Mouse (Mus musculus): ENCODE measurements around the gene Olfr134. TPM values are rescaled to one million over a fixed set of nuclear protein-coding genes. Genes with fewer than 3 reads are reported as not detected.
"Not testable (repeated sequence)": the region's sequence is repeated elsewhere in the genome, so short reads cannot be mapped to it uniquely, and the experiment has no call there.

Olfr134 gene
- polyA plus RNA-seq (2012; rRNA removed): not detected in 2 replicates
- not detected in 2 replicates for polyA plus RNA-seq (2014; fragmentation: Nextera tagmentation; extraction: Ambion mirVana)

DNA sequence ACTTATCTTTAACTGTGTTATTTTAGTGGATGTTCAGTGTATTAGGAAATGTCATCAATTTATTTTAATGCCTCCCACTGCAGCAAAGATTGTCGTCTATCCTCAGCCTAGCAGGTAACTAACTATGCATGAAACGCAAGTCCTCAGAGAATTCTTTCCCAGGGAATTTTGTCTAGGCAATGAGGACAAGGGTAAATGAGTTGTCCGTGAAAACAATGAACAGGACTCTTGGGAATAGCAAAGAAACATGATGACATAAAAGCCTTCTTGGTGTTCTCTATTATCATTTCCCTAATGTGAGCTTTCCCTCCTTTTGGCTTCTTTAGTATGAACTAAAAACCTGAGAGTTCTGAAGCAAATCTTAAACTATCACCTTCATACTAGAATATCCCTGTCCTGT lies at the start of gene Olfr134:
Gene Olfr134 (plus strand): TSS at position 301 of the 400 bp plus-strand sequence.
- ATAC-seq (ENCODE audit: low FRiP score, low read depth): no peak
- 77% methylated on average over 3 of the region's 3 CpGs for WGBS
- no peak for DNase-seq (ENCODE audit: low spot score)

DNA sequence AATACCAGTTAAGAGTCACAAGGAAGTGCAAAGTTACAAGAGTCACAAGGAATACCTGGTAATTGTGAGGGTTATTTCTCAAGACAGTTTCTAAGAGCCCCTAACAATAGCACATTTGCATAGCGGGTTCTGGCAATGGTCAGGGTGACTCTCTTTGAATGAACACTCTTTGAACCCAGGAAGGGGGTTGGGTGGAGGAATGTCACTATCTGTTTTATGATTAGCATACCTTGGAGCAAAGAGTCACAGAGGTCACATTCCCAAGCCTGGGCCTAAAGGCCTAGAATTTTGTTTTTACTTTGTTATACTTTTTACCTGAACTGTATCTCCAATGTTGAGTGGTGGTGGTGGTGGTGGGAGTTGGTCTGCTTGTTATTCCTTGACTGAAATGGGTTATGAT lies 47.0 kb upstream of the Olfr134 start:
- H3K4me2 ChIP-seq (replicated peaks; ENCODE audit: low read depth, low read length, severe bottlenecking); H3K27ac ChIP-seq (replicated peaks; ENCODE audit: low read depth, low read length); H3K27me3 ChIP-seq (ENCODE audit: control insufficient read depth, insufficient read depth, low read length); H3K36me3 ChIP-seq (ENCODE audit: control insufficient read depth, insufficient read depth, low read length); ATAC-seq (ENCODE audit: low FRiP score, low read depth); H3K4me3 ChIP-seq (replicated peaks; ENCODE audit: low read length); H3K4me1 ChIP-seq (ENCODE audit: control insufficient read depth, insufficient read depth, low read length); H3K9me3 ChIP-seq (ENCODE audit: control insufficient read depth, low read length); H3K9ac ChIP-seq (ENCODE audit: low read depth, low read length, severe bottlenecking); DNase-seq (ENCODE audit: low spot score): not testable (repeated sequence)
- WGBS: 63% methylated on average over 1 of the region's 1 CpGs

More for the DNA sequence above, at the start of gene Olfr134:
- Histone ChIP-seq H3K9ac (ENCODE audit: low read depth, low read length, severe bottlenecking) (no peak within 1 kb of the TSS), H3K27ac (replicated peaks; ENCODE audit: low read depth, low read length) (no peak within 1 kb of the TSS), H3K36me3 (ENCODE audit: control insufficient read depth, insufficient read depth, low read length) (no peaks in the 10 kb centered on the region), H3K4me2 (replicated peaks; ENCODE audit: low read depth, low read length, severe bottlenecking) (no peak within 1 kb of the TSS), H3K4me1 (ENCODE audit: control insufficient read depth, insufficient read depth, low read length) (no peaks in the 10 kb centered on the region), H3K4me3 (replicated peaks; ENCODE audit: low read length) (no peak within 1 kb of the TSS), H3K27me3 (ENCODE audit: control insufficient read depth, insufficient read depth, low read length) (no peaks in the 10 kb centered on the region), H3K9me3 (ENCODE audit: control insufficient read depth, low read length) (no peaks in the 10 kb centered on the region)
- TF ChIP-seq POLR2A (IDR thresholded peaks at IDR 0.05; ENCODE audit: borderline replicate concordance, extremely low read depth, insufficient read depth, insufficient read length): no peak

DNA sequence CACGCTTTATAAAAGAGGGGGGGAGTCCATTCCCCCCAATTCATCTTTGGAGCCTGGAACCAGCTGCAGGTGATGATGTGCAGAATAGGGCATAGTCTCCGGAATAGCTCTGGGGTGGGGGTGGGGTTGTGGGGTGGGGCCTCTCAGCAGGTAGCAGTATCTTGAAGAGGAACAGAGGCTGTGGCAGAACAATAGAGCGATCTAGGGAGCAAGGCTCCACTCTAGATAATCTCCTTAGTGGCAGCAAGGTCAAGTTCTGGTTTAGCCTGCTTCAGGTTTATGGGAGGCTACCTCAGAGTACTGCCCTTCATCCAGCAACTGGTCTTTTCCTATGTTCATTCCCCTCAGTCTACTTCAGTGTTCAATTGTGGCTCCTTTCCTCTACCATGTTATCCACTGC lies 45.8 kb upstream of the Olfr134 start:
- H3K27me3 ChIP-seq (ENCODE audit: control insufficient read depth, insufficient read depth, low read length); H3K36me3 ChIP-seq (ENCODE audit: control insufficient read depth, insufficient read depth, low read length); H3K4me1 ChIP-seq (ENCODE audit: control insufficient read depth, insufficient read depth, low read length); H3K27ac ChIP-seq (replicated peaks; ENCODE audit: low read depth, low read length); ATAC-seq (ENCODE audit: low FRiP score, low read depth); H3K9ac ChIP-seq (ENCODE audit: low read depth, low read length, severe bottlenecking); H3K4me2 ChIP-seq (replicated peaks; ENCODE audit: low read depth, low read length, severe bottlenecking); DNase-seq (ENCODE audit: low spot score); H3K9me3 ChIP-seq (ENCODE audit: control insufficient read depth, low read length); H3K4me3 ChIP-seq (replicated peaks; ENCODE audit: low read length): not testable (repeated sequence)
- WGBS: 67% methylated on average over 3 of the region's 3 CpGs

DNA sequence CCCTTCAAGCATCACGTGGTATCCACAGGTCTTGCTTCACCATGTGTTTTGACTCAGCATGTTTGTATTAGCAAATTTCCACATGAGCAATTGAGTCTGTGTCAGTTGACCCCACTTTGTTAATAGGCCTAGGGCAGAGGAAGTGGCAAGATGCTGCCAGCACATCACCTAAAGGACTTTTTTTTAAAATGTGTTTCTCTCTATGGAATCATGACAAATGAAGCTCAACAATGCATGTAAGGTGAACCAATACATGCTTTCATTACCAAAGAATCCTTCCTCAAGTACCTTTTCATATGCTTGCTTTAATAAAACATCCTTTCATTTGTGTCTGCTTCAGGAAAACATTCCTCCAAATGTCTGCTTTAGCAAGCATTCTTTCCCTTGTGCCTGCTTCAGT lies 36.8 kb upstream of the Olfr134 start, which contains the start of gene Olfr132:
Gene Olfr132 (minus strand): TSS at position 101 of the 400 bp plus-strand sequence.
- DNase-seq (ENCODE audit: low spot score) (no peak), ATAC-seq (ENCODE audit: low FRiP score, low read depth) (no peak)
- no peak within 1 kb of the TSS for H3K27ac ChIP-seq (replicated peaks; ENCODE audit: low read depth, low read length)
- no peak for TF ChIP-seq POLR2A (IDR thresholded peaks at IDR 0.05; ENCODE audit: borderline replicate concordance, extremely low read depth, insufficient read depth, insufficient read length)
- 82% methylated on average over 1 of the region's 1 CpGs for WGBS
- no peaks in the 10 kb centered on the region for H3K9me3 ChIP-seq (ENCODE audit: control insufficient read depth, low read length)
- H3K9ac ChIP-seq (ENCODE audit: low read depth, low read length, severe bottlenecking): no peak within 1 kb of the TSS
- no peaks in the 10 kb centered on the region for H3K4me1 ChIP-seq (ENCODE audit: control insufficient read depth, insufficient read depth, low read length)
- no peak within 1 kb of the TSS for H3K4me2 ChIP-seq (replicated peaks; ENCODE audit: low read depth, low read length, severe bottlenecking)
- H3K4me3 ChIP-seq (replicated peaks; ENCODE audit: low read length): no peak within 1 kb of the TSS
- no peaks in the 10 kb centered on the region for H3K27me3 ChIP-seq (ENCODE audit: control insufficient read depth, insufficient read depth, low read length)
- H3K36me3 ChIP-seq (ENCODE audit: control insufficient read depth, insufficient read depth, low read length): no peaks in the 10 kb centered on the region

DNA sequence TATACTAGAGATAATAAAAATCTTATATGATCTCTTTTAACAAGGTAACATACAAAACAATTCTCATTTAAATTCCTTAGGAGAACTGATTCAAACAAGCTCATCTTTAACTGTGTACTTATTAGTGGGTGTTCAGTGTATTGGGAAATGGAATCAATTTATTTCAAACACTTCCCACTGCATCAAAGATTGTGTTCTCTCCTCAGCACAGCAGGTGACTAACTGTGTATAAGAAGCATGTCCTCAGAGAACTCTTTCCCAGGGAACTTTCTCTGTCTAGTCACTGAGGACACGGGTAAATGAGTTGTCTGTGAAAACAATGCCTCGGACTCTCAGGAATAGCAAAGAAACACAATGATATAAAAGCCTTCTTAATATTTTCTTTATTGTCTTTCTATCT lies 26.2 kb upstream of the Olfr134 start, which contains the start of gene Olfr133:
Gene Olfr133 (plus strand): TSS at position 301 of the 400 bp plus-strand sequence.
- H3K4me2 ChIP-seq (replicated peaks; ENCODE audit: low read depth, low read length, severe bottlenecking): no peak within 1 kb of the TSS
- no peaks in the 10 kb centered on the region for H3K27me3 ChIP-seq (ENCODE audit: control insufficient read depth, insufficient read depth, low read length)
- H3K36me3 ChIP-seq (ENCODE audit: control insufficient read depth, insufficient read depth, low read length): no peaks in the 10 kb centered on the region
- no peaks in the 10 kb centered on the region for H3K4me1 ChIP-seq (ENCODE audit: control insufficient read depth, insufficient read depth, low read length)
- 78% methylated on average over 2 of the region's 2 CpGs for WGBS
- DNase-seq (ENCODE audit: low spot score) (no peak), ATAC-seq (ENCODE audit: low FRiP score, low read depth) (no peak)
- H3K27ac ChIP-seq (replicated peaks; ENCODE audit: low read depth, low read length): no peak within 1 kb of the TSS
- no peak for TF ChIP-seq POLR2A (IDR thresholded peaks at IDR 0.05; ENCODE audit: borderline replicate concordance, extremely low read depth, insufficient read depth, insufficient read length)
- no peak within 1 kb of the TSS for H3K9ac ChIP-seq (ENCODE audit: low read depth, low read length, severe bottlenecking)
- no peaks in the 10 kb centered on the region for H3K9me3 ChIP-seq (ENCODE audit: control insufficient read depth, low read length)
- H3K4me3 ChIP-seq (replicated peaks; ENCODE audit: low read length): no peak within 1 kb of the TSS

DNA sequence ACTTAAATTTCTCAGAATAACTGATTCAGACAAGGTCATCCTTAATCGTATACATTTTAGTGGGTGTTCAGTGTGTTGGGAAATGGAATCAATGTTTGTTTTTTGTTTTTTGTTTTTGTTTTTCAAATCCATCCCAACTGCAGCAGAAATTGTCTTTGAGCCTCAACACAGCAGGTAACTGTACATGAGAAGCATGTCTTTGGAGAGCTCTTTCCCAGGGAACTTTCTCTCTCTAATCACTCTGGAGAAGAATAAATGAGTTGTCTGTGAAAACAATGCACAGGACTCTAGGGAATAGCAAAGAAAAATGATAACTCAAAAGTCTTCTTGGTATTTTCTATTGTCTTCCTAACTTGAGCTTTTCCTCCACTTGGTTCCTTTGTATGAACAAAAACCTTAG lies 32.8 kb downstream of the Olfr134 start, which contains the start of gene Olfr135:
Gene Olfr135 (plus strand): TSS at position 301 of the 400 bp plus-strand sequence.
- H3K9me3 ChIP-seq (ENCODE audit: control insufficient read depth, low read length): no peaks in the 10 kb centered on the region
- ATAC-seq (ENCODE audit: low FRiP score, low read depth) (no peak), DNase-seq (ENCODE audit: low spot score) (no peak)
- no peak for TF ChIP-seq POLR2A (IDR thresholded peaks at IDR 0.05; ENCODE audit: borderline replicate concordance, extremely low read depth, insufficient read depth, insufficient read length)
- WGBS: 89% methylated on average over 1 of the region's 1 CpGs
- no peaks in the 10 kb centered on the region for H3K27me3 ChIP-seq (ENCODE audit: control insufficient read depth, insufficient read depth, low read length)
- H3K4me2 ChIP-seq (replicated peaks; ENCODE audit: low read depth, low read length, severe bottlenecking): no peak within 1 kb of the TSS
- H3K9ac ChIP-seq (ENCODE audit: low read depth, low read length, severe bottlenecking): no peak within 1 kb of the TSS
- no peaks in the 10 kb centered on the region for H3K36me3 ChIP-seq (ENCODE audit: control insufficient read depth, insufficient read depth, low read length)
- H3K27ac ChIP-seq (replicated peaks; ENCODE audit: low read depth, low read length): no peak within 1 kb of the TSS
- H3K4me3 ChIP-seq (replicated peaks; ENCODE audit: low read length): no peak within 1 kb of the TSS
- H3K4me1 ChIP-seq (ENCODE audit: control insufficient read depth, insufficient read depth, low read length): no peaks in the 10 kb centered on the region

Other genes with a start within 250 kb of the Olfr134 start
- gene Olfr761, start 218.3 kb upstream of the Olfr134 start, polyA plus RNA-seq (2012; rRNA removed): not detected in 2 replicates
- gene Olfr761, start 218.3 kb upstream of the Olfr134 start, polyA plus RNA-seq (2014; fragmentation: Nextera tagmentation; extraction: Ambion mirVana): not detected in 2 replicates
- not detected in 2 replicates for gene Olfr129, start 111.3 kb upstream of the Olfr134 start, polyA plus RNA-seq (2012; rRNA removed)
- not detected in 2 replicates for gene Olfr129, start 111.3 kb upstream of the Olfr134 start, polyA plus RNA-seq (2014; fragmentation: Nextera tagmentation; extraction: Ambion mirVana)
- gene Olfr130, start 107.5 kb upstream of the Olfr134 start, polyA plus RNA-seq (2012; rRNA removed): not detected in 2 replicates
- gene Olfr130, start 107.5 kb upstream of the Olfr134 start, polyA plus RNA-seq (2014; fragmentation: Nextera tagmentation; extraction: Ambion mirVana): not detected in 2 replicates
- gene Olfr131, start 82.7 kb upstream of the Olfr134 start, polyA plus RNA-seq (2012; rRNA removed): not detected in 2 replicates
- not detected in 2 replicates for gene Olfr131, start 82.7 kb upstream of the Olfr134 start, polyA plus RNA-seq (2014; fragmentation: Nextera tagmentation; extraction: Ambion mirVana)
- gene Olfr132, start 36.9 kb upstream of the Olfr134 start, polyA plus RNA-seq (2012; rRNA removed): not detected in 2 replicates
- gene Olfr132, start 36.9 kb upstream of the Olfr134 start, polyA plus RNA-seq (2014; fragmentation: Nextera tagmentation; extraction: Ambion mirVana): not detected in 2 replicates
- gene Olfr133, start 26.1 kb upstream of the Olfr134 start, polyA plus RNA-seq (2012; rRNA removed): not detected in 2 replicates
- gene Olfr133, start 26.1 kb upstream of the Olfr134 start, polyA plus RNA-seq (2014; fragmentation: Nextera tagmentation; extraction: Ambion mirVana): not detected in 2 replicates
- gene Olfr135, start 32.9 kb downstream of the Olfr134 start, polyA plus RNA-seq (2012; rRNA removed): not detected in 2 replicates
- gene Olfr135, start 32.9 kb downstream of the Olfr134 start, polyA plus RNA-seq (2014; fragmentation: Nextera tagmentation; extraction: Ambion mirVana): not detected in 2 replicates
- not detected in 2 replicates for gene Olfr138, start 89.6 kb downstream of the Olfr134 start, polyA plus RNA-seq (2012; rRNA removed)
- not detected in 2 replicates for gene Olfr138, start 89.6 kb downstream of the Olfr134 start, polyA plus RNA-seq (2014; fragmentation: Nextera tagmentation; extraction: Ambion mirVana)
- gene Olfr137, start 136.2 kb downstream of the Olfr134 start, polyA plus RNA-seq (2012; rRNA removed): not detected in 2 replicates
- gene Olfr137, start 136.2 kb downstream of the Olfr134 start, polyA plus RNA-seq (2014; fragmentation: Nextera tagmentation; extraction: Ambion mirVana): not detected in 2 replicates
- gene Olfr136, start 158.4 kb downstream of the Olfr134 start, polyA plus RNA-seq (2012; rRNA removed): not detected in 2 replicates
- gene Olfr136, start 158.4 kb downstream of the Olfr134 start, polyA plus RNA-seq (2014; fragmentation: Nextera tagmentation; extraction: Ambion mirVana): not detected in 2 replicates
- gene Esp36, start 248.8 kb downstream of the Olfr134 start, polyA plus RNA-seq (2012; rRNA removed): not detected in 2 replicates
- not detected in 2 replicates for gene Esp36, start 248.8 kb downstream of the Olfr134 start, polyA plus RNA-seq (2014; fragmentation: Nextera tagmentation; extraction: Ambion mirVana)